In the genomic region with DNA sequence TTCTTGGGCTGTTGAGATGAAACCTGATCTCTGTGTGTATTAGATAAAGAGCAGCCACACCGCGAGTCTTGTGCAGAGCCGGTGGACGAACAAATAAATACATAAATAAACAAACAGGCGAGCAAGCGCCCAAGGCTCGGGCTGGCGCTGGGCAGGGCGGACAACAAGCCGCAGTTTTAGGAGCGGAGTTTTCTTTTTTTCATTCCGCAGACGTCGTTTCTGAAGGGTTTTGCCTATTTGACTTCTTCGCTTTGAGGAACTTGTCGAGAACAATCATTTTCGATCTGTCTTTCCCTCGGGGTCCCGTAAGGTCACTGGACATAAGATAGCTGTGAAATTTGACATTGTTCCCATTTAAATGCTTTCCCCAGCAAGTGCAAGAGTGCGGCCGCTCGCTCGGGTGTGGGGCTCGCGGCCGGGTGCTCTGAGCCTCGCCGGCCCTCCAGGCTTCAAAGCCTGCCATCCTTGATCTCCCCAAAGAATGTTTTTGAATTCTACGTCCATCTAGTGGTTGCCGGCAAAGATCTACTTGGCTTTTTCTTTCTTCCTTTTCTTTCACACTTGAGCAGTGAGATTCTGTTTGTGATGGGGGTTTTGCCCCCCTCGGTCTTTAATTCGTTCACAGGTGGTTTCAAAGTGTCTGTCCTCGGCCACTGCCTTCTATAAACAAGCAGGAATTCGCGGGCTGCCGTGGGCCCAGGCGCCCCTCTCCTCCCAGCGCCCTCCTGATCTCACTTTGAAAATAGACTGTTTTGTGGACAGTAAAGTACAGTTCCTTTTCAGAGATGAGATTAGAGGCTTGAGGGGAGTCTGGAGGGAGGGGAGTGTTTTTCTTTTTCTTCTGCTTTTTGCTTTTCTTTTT, we compare ENCODE assay signal across 9 mouse cellular contexts. TPM values are rescaled to one million over a fixed set of nuclear protein-coding genes. Genes with fewer than 3 reads are reported as not detected.
DNase-seq lines count a peak whose midpoint lies in the region; ATAC-seq and TF ChIP-seq lines count a peak whose summit lies in the region.
"Had no signal": no experiment of that assay in that cellular context is flagged by ENCODE, and none has a peak within 500 bp of the region (broad histone marks: within the 10 kb centered on the region; RNA-seq: fewer than 3 reads in every experiment).

No protein-coding gene starts in this region.

- no peak for TF ChIP-seq CTCF in bone marrow, adult 2 months (IDR thresholded peaks at IDR 0.05; ENCODE audit: control insufficient read depth, insufficient read depth, low read length)

- ATAC-seq in neural tube, embryonic 13.5 days (ENCODE audit: low read depth), result no peak
- ATAC-seq: Patski had no signal

- peak; percentile 15 to 49 for DNase-seq in heart, adult 18-20 months
- DNase-seq in heart, postnatal 4 days, result no peak
- DNase-seq in heart, embryonic 10.5 days (ENCODE audit: low spot score), result no peak
- DNase-seq in liver, result peak; percentile 52
- no peak for DNase-seq in gastrocnemius, postnatal 10 days
- DNase-seq in left cerebral cortex, adult 9 months (ENCODE audit: low spot score in 2 of 2), result no peak

- no peaks in the 10 kb centered on the region; the same call in 1 of the 2 replicates for H3K4me1 ChIP-seq in bone marrow, adult 2 months (ENCODE audit: control insufficient read depth, insufficient read depth, low read length)
- peaks cover 6% of the 10 kb centered on the region for H3K4me1 ChIP-seq in heart, embryonic 10.5 days
- H3K4me1 ChIP-seq in neural tube, embryonic 13.5 days (replicated peaks), result peaks cover 16% of the 10 kb centered on the region

- no peaks in the 10 kb centered on the region for H3K9me3 ChIP-seq in heart, embryonic 10.5 days
- H3K9me3 ChIP-seq in neural tube, embryonic 13.5 days, result no peaks in the 10 kb centered on the region

- H3K27me3 ChIP-seq in heart, embryonic 10.5 days (ENCODE audit: insufficient read depth, poor library complexity, severe bottlenecking), result peaks cover 10% of the 10 kb centered on the region; the same call in 1 of the 2 replicates
- peaks cover 67% of the 10 kb centered on the region for H3K27me3 ChIP-seq in neural tube, embryonic 13.5 days

- no peak overlapping the region for H3K9ac ChIP-seq in neural tube, embryonic 13.5 days

- TF ChIP-seq POLR2A in bone marrow, adult 2 months (IDR thresholded peaks at IDR 0.05; ENCODE audit: borderline replicate concordance, control insufficient read depth, low read depth, low read length), result no peak

- H3K27ac ChIP-seq in bone marrow, adult 2 months (ENCODE audit: control insufficient read depth, insufficient read depth, low read depth, low read length, poor library complexity), result peak overlapping the region; percentile 43
- peak overlapping the region; percentile 78 for H3K27ac ChIP-seq in heart, embryonic 10.5 days
- no peak overlapping the region for H3K27ac ChIP-seq in neural tube, embryonic 13.5 days (replicated peaks)

- H3K36me3 ChIP-seq in heart, embryonic 10.5 days, result no peaks in the 10 kb centered on the region
- H3K36me3 ChIP-seq in neural tube, embryonic 13.5 days, result no peaks in the 10 kb centered on the region

- peak overlapping the region; percentile 53 for H3K4me2 ChIP-seq in neural tube, embryonic 13.5 days

- WGBS in bone marrow, adult 2 months, result under 1% methylated on average over 38 of the region's 38 CpGs
- WGBS in heart, embryonic 10.5 days, result under 1% methylated on average over 38 of the region's 38 CpGs
- WGBS in neural tube, embryonic 13.5 days, result under 1% methylated on average over 38 of the region's 38 CpGs

- peak overlapping the region; percentile 53 for H3K4me3 ChIP-seq in bone marrow, adult 2 months (replicated peaks; ENCODE audit: control insufficient read depth, low read depth, low read length)
- peak overlapping the region; percentile 56 for H3K4me3 ChIP-seq in heart, embryonic 10.5 days
- peak overlapping the region; percentile 26 for H3K4me3 ChIP-seq in neural tube, embryonic 13.5 days

RNA-seq across cellular contexts. Expression of gene Fbxw4, which starts 15.8 kb away (rescaled TPM):
- total RNA-seq in heart, adult 18-20 months (2021), result 10 to 100 TPM; 26.9 to 31.0 TPM
- 10 to 100 TPM; 24.0 to 25.0 TPM for total RNA-seq in heart, postnatal 4 days (2021)
- polyA plus RNA-seq in bone marrow, adult 2 months (2011; ENCODE audit: insufficient read depth, insufficient read length, low replicate concordance, missing spikeins), result 22.4 and 26.2 TPM in 2 replicates
- polyA plus RNA-seq in heart, embryonic 10.5 days (2016; fragmentation: Nextera tagmentation; extraction: Ambion mirVana), result 5.5 and 6.0 TPM in 2 replicates
- polyA plus RNA-seq in neural tube, embryonic 13.5 days (2015; fragmentation: Nextera tagmentation; extraction: Ambion mirVana), result 6.4 and 6.9 TPM in 2 replicates
- total RNA-seq in gastrocnemius, postnatal 10 days (2021), result 10 to 100 TPM; 23.3 to 24.7 TPM

Comparison
In these comparisons a context has a peak if more than half of its experiments do, and no peak if none do; other contexts are left out.
1. DNase-seq: peak in heart, adult 18-20 months (2 of 2) and liver (single experiment); none in heart, postnatal 4 days (single experiment), heart, embryonic 10.5 days (single experiment), gastrocnemius, postnatal 10 days (single experiment) and left cerebral cortex, adult 9 months (0 of 2).
2. Peak in every context shown above with its lines, with median percentiles within 50 percentile points of each other: H3K4me3 ChIP-seq.